Mouse (Mus musculus) layer of hippocampus, postnatal 25 days (tissue): Measurements from ENCODE around the gene Cmah. TPM values are rescaled to one million over a fixed set of nuclear protein-coding genes. Genes with fewer than 3 reads are reported as not detected.

Experiments
- DNase-seq, 2 experiments: peaks; one replicate each; pipeline ENCODE4 v3.0.0; 2022; ENCODE audit warnings: mixed read lengths in 2 of 2, low spot score in 1 of 2; ENCODE audit errors: extremely low spot score in 1 of 2
- total RNA-seq, 2 experiments: library from RNA; stranded (reverse); gene quantifications; 2 replicates each; pipeline ENCODE4 v1.2.3; 2021

Cmah gene
- total RNA-seq, 2 experiments from 2014 or later: 0.44 to 0.70 TPM

- no peak for DNase-seq
Measured at GRCm38 (mm10) chr13:24501919-24502318, 174.7 kb downstream of the Cmah start.

DNA sequence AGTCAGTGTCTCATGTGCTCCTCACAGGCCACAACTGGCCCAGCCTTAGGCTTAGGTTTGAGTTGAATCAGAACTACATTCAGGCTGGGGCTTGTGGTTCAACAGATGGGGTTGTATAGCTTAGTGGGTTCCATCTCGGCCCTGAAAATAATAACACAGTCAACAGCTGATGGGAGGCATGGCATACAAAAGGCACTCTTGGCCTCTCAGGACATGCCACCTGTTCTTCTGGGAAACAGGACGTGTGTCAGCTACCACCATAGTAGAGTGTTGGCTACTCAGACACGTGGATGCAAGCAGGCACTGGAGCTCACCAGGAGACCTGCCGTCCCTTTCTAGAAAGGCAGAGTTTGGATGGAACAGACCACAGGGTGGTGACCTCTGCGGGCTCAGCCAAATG lies 178.6 kb downstream of the Cmah start:
- no peak for DNase-seq

GRCm38 (mm10) chr13:24507156-24507555 lies 180.0 kb downstream of the Cmah start:
- no peak for DNase-seq

GRCm38 (mm10) chr13:24508917-24509316 lies 181.7 kb downstream of the Cmah start:
- DNase-seq: no peak

DNA sequence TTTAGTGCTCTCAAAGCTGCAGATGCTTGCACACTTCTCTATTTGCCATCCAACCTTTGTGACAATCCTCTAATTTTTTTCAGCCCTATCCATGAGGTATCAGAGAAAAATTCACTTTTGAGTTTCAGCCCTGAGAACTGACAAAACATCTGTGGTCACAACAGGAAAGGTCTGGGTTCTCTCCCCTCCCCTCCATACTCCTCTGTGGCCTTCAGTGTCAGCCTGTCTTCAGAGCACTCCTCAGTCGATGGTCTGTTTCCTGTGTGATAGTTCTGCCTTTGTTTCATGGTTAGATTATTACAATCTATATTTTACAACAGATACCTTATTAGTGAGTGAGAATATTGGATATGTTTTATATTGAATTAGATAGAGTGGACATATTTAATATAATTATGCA lies 184.2 kb downstream of the Cmah start:
- no peak for DNase-seq

DNA sequence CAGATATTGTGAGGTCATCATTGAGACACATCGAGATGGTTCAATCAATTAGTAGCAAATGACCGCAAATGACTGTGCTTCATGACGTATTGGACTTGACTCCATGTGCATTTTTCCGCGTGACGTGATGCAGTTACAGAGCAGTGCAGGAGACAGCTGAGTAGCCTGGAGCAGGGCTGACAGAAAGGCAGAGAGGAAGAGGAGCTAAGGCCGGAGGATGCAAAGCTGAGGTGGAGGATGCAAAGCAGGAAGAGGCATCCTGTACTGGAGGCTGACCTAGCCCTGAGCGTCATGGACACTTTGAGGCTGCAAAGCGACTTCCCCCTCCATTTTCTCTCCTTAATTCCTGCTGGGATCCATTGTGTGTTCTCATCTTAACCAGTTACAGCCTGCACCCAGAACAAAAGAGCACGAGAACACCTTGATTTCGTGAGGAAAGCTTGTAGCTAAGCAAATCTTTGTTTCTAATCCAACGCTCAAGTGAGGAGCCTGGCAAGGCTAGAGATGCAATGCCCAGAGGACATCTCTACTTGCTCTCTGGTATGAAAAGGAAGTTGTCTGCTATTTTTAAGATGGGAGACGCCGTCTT lies 184.8 kb downstream of the Cmah start:
- no peak for DNase-seq

DNA sequence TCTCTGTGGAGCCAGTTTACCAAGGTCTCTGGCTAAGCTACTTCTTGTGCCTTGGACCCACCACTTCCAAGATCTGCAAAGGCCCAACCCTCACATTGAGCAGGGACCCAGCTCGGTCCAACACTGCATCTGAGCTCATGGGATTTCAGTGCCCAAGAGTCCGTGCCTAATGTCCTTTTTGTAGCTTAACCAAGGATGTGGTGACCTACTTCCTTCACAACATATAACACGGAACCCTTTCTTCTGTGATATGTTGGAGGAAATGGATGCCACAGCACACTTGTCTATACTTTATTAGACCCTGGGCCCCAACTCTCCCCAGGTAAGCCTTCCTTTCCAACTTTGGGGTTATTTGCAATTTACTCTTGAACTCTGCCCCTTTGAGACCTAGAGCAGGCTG lies 186.5 kb downstream of the Cmah start:
- no peak for DNase-seq

- DNase-seq: no peak
Measured at GRCm38 (mm10) chr13:24515101-24515675, 188.0 kb downstream of the Cmah start.

- no peak for DNase-seq
Measured at GRCm38 (mm10) chr13:24517757-24518156, 190.6 kb downstream of the Cmah start.

DNA sequence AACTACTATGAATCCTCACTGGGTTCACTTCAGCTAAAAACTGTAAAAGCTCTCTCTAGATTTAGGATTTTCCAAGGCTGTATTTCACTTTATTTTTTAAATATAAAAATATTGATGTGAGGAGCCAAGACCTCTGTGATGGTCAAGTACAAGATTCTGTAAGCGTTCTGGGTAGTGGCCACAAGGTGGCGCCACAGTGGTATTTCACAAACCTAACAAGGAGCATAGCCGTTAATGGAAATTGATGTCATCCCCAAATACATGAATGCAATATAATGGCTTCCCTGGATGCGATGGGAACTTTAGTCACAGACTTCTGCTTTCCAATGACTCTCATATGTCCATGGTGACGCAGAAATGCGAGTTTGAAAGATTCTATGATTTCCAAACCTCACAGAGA lies 191.7 kb downstream of the Cmah start:
- DNase-seq: peak in 1 of 2 experiments; percentile 55

DNA sequence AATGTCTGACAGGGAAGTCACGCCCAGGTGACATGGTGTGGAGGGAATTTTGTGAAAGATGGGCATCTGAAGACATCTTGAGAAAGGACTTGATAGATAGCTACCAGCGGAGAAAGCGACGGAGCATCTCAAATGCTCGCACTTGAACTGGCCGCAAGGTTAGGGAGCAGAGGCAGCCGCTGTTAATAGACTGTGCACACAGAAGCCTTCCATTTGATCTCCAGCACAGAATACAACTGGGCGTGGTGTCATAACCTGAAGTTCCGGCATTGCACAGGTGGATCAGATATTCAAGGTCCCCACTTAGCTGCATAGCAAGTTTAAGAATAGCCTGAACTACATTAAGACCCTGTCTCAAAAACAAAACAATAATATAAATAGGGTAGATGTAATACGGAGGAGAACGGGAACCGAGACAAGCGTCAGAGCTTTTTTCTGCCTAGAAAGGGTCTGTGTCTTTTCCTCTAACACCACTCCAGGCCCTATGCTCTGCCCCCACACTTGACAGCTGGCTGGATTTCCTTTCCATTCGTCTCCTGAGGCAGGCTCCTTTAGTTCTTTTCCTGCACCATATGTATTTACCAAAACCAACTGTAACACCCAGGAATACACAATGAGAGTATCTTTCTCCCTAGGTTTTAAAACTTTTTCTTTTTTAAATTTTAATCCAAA lies 192.9 kb downstream of the Cmah start:
- no peak for DNase-seq

- DNase-seq: no peak
Measured at GRCm38 (mm10) chr13:24520796-24521195, 193.6 kb downstream of the Cmah start.

DNA sequence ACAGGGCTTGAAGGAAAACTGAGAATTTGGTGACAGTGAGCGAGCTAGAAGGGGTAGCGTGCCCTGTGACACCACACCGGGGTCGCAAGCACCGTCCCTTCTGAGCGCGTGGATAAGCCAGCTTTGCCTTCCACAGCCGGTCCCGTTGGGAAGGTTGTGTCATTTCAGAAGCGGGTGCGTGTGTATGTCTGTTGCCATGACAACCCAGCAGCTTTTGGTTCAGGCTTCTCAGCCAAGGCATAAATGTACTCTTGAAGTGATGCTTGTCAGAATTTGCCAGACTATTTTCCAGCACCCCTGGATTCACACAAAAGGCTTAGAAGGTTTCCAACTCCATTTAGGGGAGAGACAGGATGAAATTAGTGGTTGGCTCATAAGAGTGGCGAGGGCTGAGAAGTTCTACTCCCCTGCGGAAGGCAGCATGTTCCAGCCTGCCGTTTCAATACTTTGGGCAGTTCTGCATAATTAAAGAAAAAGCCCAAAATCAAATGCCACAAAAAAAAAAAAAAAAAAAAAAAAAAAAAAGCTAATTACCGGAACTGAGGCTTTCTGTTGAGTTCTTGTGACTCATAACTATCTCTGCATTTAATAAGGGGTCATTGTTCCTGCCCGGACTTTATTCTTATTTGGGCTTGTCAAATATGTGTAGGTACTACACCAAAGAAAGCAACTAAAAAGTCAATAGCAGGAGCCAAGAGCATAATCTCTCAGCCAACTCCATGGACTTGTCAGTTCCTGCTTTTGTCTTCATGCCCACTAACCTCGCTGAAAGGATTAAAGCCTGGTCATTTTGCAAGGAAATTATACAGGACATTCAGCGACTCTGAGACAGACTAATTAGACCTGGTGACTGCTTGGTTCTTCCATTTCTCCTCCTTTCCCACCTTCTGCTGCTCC lies 194.5 kb downstream of the Cmah start:
- peak; percentile 34 to 40 for DNase-seq

DNA sequence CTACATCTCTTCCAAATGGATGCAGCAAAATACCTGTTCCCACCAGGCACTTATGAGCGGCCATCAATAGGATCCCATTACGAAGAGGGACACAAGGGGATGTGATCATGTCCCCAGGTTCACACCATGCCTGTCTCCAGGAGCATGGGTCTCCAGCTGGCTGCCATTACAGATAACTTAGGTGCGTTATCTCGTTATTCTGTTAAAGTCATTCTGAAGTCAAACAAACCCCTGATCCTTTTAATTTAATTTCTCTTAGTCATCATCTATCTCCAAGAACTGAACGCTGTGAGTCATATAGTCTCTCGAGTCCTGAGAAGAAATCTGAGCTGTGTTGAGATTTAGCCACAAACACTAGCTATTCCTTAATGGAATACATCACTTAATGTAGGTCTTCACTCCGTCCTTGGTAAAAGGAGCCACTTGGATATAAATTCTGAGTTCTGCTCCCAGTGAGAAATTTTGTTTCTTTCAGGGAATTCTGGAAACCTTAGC lies 195.2 kb downstream of the Cmah start:
- DNase-seq: no peak

- DNase-seq: no peak
Measured at GRCm38 (mm10) chr13:24523587-24524221, 196.5 kb downstream of the Cmah start.

- no peak for DNase-seq
Measured at GRCm38 (mm10) chr13:24524468-24524867, 197.3 kb downstream of the Cmah start.

- no peak for DNase-seq
Measured at GRCm38 (mm10) chr13:24525551-24525950, 198.3 kb downstream of the Cmah start.

- no peak for DNase-seq
Measured at GRCm38 (mm10) chr13:24526916-24527315, 199.7 kb downstream of the Cmah start.
